Mouse (Mus musculus) neural tube, postnatal 0 days (tissue): ENCODE data around the gene Mcam. TPM values are rescaled to one million over a fixed set of nuclear protein-coding genes. Genes with fewer than 3 reads are reported as not detected.

Experiments
- polyA plus RNA-seq: library from polyadenylated mRNA; unstranded; fragments of >200 nt; fragmentation: Nextera tagmentation; extraction: Ambion mirVana; gene quantifications from 2 replicates; pipeline ENCODE4 v1.2.1, GENCODE M21; 2015

The Mcam gene
- polyA plus RNA-seq: 15.3 and 17.2 TPM in 2 replicates

DNA sequence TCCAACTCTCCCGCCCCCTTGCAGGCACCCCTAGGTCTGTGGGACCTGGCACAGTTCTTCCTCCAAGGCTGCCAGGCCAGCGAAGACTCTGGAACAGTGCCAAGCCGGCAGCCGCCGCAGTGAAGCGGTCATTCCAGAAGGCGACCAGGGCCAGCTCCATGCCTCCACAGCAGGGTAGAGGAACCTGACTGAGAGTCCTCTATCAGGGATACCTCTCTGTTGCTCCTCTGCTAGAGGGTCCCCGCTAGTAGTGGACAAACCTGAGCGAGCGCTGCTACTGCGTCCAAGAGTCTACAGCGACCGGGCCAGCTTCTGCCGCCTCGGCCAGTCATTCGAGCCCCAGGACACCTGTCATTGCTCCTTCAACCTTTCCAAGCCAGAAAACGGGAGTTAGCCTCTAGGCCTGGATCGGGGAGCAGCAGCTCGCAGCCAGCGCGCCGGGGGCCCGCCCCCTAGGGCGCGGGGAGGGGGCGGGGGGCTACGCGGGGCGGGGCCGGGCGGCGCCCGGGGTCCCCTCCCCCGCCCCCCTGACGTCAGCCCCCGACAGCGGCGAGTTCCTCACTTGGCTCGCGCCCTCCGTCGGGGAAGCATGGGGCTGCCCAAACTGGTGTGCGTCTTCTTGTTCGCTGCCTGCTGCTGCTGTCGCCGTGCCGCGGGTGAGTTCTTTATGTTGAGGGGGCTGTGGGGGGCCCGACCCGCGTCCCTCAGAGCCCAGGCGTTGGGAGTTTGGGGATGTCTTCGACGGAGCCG is at the start of gene Mcam:
Gene Mcam (plus strand): TSS at position 369 of the 750 bp plus-strand sequence.

DNA sequence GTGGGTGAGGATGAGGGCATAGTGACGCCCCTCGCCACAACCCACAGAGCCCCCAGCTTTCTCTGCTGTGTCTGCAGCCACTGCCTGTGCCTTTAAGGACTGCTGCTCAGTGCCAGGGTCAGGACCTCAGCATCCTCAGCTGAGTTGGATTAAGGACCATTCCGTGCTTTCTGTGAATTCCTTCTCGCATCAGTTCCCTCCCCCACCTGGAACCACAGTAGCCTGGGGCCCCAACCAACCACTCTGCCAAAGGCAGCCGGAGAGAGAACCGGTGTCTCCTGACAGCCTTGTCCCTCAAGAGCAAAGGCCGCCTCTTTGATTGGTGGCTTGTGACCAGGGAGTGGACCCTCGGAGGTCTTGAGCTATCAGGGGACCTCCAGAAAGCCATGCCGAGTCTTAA is 32.8 kb upstream of the Mcam start, which contains the start of gene Mfrp:
Gene Mfrp (plus strand): TSS at position 240 of the 400 bp plus-strand sequence.

DNA sequence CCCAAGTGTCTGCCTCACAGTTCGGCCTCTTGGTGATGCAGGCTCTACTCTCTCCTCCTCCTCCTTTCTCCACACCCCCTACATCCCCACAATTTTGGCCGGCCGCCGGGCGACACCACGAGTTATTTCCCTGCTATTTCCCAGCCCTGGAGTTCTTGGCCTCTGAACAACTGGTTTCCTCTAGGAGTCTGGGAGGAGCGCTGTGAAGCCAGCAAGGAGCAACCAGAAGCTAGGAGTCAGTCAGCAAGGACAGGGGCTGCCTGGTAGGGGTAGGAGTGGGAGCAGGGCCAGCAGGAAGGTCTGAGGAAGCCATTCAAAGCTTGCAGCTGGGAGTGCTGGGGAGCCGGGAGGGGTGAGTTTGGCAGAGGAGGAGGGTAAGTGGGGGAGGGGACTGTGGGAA is 27.2 kb upstream of the Mcam start, which contains the start of gene C1qtnf5:
Gene C1qtnf5 (plus strand): TSS at position 136 of the 400 bp plus-strand sequence.

DNA sequence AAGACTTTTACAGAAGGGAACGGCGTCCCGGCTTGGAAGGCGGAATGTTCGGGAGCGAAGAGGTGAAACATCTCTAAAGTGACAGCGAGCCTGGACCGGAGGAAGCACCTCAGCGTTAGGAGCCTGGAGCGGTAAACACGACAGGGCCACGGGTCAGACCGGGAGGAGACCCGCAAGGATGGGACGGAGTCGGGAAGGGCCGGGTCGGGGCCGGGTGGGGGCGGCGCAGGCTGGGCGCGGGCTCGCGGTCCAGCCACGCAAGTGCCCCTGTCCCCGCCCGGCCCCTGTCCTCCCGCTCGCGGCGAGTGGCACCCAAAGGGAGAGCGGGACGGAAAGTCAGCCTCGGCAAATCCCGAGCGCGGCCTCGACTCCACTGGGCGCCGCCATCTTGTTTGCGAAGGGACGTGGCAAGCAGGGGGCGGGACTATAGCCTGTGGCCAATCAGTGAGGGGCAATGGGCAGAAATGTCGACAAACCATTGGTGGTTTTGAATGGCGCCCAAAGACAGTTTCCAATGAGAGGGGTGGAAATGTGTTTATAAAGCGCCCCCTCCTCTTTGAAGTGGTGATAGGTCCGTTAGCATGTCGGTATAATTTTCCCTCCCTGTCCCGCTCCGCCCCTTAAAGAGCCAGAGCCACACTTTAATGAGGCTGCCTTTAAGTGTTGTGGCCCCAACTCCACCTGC is 21.0 kb upstream of the Mcam start, which contains the start of the genes Gm49380 and Rnf26:
Gene Gm49380 (minus strand): TSS at position 396 of the 685 bp plus-strand sequence.
Gene Rnf26 (minus strand): TSS at position 413 of the 685 bp plus-strand sequence.

Other genes with a start within 250 kb of the Mcam start
- gene Thy1, start 91.1 kb upstream of the Mcam start, polyA plus RNA-seq: 74.5 and 79.4 TPM in 2 replicates
- gene Usp2, start 67.4 kb upstream of the Mcam start, polyA plus RNA-seq: 16.8 and 19.7 TPM in 2 replicates
- gene Mfrp, start 32.7 kb upstream of the Mcam start, polyA plus RNA-seq: 0.08 TPM in 1 of 2 replicates, not detected in the other
- gene C1qtnf5, start 27.2 kb upstream of the Mcam start, polyA plus RNA-seq: 17.6 and 18.5 TPM in 2 replicates
- gene Gm49380, start 21.0 kb upstream of the Mcam start, polyA plus RNA-seq: 0.12 and 0.18 TPM in 2 replicates
- 33.2 and 35.4 TPM in 2 replicates for gene Rnf26, start 21.0 kb upstream of the Mcam start, polyA plus RNA-seq
- gene Cbl, start 99.6 kb downstream of the Mcam start, polyA plus RNA-seq: 11.6 and 14.1 TPM in 2 replicates
- 2.4 and 3.0 TPM in 2 replicates for gene Ccdc153, start 106.2 kb downstream of the Mcam start, polyA plus RNA-seq
- gene Pdzd3, start 117.0 kb downstream of the Mcam start, polyA plus RNA-seq: 0.19 and 0.31 TPM in 2 replicates
- gene Nlrx1, start 134.1 kb downstream of the Mcam start, polyA plus RNA-seq: 5.8 and 6.6 TPM in 2 replicates
- 26.9 and 28.9 TPM in 2 replicates for gene Abcg4, start 154.1 kb downstream of the Mcam start, polyA plus RNA-seq
- 12.9 and 14.0 TPM in 2 replicates for gene Hinfp, start 171.2 kb downstream of the Mcam start, polyA plus RNA-seq
- gene C2cd2l, start 185.8 kb downstream of the Mcam start, polyA plus RNA-seq: 21.9 and 24.4 TPM in 2 replicates
- gene Dpagt1, start 191.6 kb downstream of the Mcam start, polyA plus RNA-seq: 28.9 and 31.0 TPM in 2 replicates
- gene H2afx, start 200.2 kb downstream of the Mcam start, polyA plus RNA-seq: 103 and 104 TPM in 2 replicates
- 53.4 and 54.7 TPM in 2 replicates for gene Hmbs, start 209.8 kb downstream of the Mcam start, polyA plus RNA-seq
- gene Vps11, start 227.2 kb downstream of the Mcam start, polyA plus RNA-seq: 32.3 and 36.0 TPM in 2 replicates
- 17.0 and 18.1 TPM in 2 replicates for gene Hyou1, start 245.0 kb downstream of the Mcam start, polyA plus RNA-seq